Mouse (Mus musculus) liver, embryonic 14.5 days (tissue): ENCODE results near the gene Mcat.

ENCODE experiments used
- CTCF ChIP-seq: IDR thresholded peaks from 2 replicates; pipeline ENCODE4 v1.5.1; 2016; ENCODE audit warnings: antibody characterized with exemption, low read depth, control low read depth
- EP300 ChIP-seq: IDR thresholded peaks from 2 replicates; pipeline ENCODE4 v1.6.1; 2016; ENCODE audit warnings: antibody characterized with exemption, low read depth

- peak; percentile 10; the same call in 1 of the 2 replicates for TF ChIP-seq CTCF
- no peak for TF ChIP-seq EP300
Observed at GRCm38 (mm10) chr15:83555161-83555974, 8.2 kb downstream of the Mcat start.
